Mouse (Mus musculus): Measurements from ENCODE around the gene Haus3.

GRCm38 (mm10) chr5:34186391-34186790 lies 17.1 kb upstream of the Haus3 start:
- TF ChIP-seq CTCF (IDR thresholded peaks at IDR 0.05; ENCODE audit: low read depth) (no peak), EP300 (IDR thresholded peaks at IDR 0.05; ENCODE audit: low read depth) (no peak)
